Mouse (Mus musculus): ENCODE data around the gene Megf8.

- TF ChIP-seq CTCF (IDR thresholded peaks at IDR 0.05; ENCODE audit: low read depth, low read length) (peak; percentile 67), POLR2A (IDR thresholded peaks at IDR 0.05; ENCODE audit: extremely low read depth, insufficient read depth, low read length) (no peak)
Measured at GRCm38 (mm10) chr7:25367632-25368293, 50.8 kb downstream of the Megf8 start.
